Mouse (Mus musculus) hindbrain, embryonic 13.5 days (tissue): Measurements from ENCODE around the gene Sppl3. TPM values are rescaled to one million over a fixed set of nuclear protein-coding genes. Genes with fewer than 3 reads are reported as not detected.

Experiments used
- ATAC-seq: fragments of 200-750 bp; cut with Nextera tagmentation; 2 replicates; pipeline ENCODE4 v1.8.0; 2017; ENCODE audit warnings: moderate TSS enrichment; ENCODE audit not compliant: low FRiP score
- H3K27ac ChIP-seq: fragments of 300-500 bp; sonication (generic); 2 replicates; pipeline ENCODE4 v1.5.1; 2015; ENCODE audit warnings: inconsistent platforms, mild to moderate bottlenecking, moderate library complexity
- H3K27me3 ChIP-seq: fragments of 300-500 bp; sonication (generic); 2 replicates; pipeline ENCODE4 v1.6.1; 2015; ENCODE audit warnings: mild to moderate bottlenecking, inconsistent platforms
- H3K36me3 ChIP-seq: fragments of 300-500 bp; sonication (generic); 2 replicates; pipeline ENCODE4 v1.6.1; 2015; ENCODE audit warnings: mild to moderate bottlenecking, inconsistent platforms
- H3K4me1 ChIP-seq: fragments of 300-500 bp; sonication (generic); replicated peaks from 2 replicates; pipeline ENCODE4 v1.6.1; 2015; ENCODE audit warnings: inconsistent platforms
- H3K4me2 ChIP-seq: fragments of 300-500 bp; sonication (generic); 2 replicates; pipeline ENCODE4 v1.6.1; 2015; ENCODE audit warnings: inconsistent platforms, mild to moderate bottlenecking, moderate library complexity
- H3K4me3 ChIP-seq: fragments of 300-500 bp; sonication (generic); 2 replicates; pipeline ENCODE4 v1.5.1; 2015; ENCODE audit warnings: mild to moderate bottlenecking, inconsistent platforms
- H3K9ac ChIP-seq: fragments of 300-500 bp; sonication (generic); 2 replicates; pipeline ENCODE4 v1.6.1; 2015; ENCODE audit warnings: mild to moderate bottlenecking, inconsistent platforms
- H3K9me3 ChIP-seq: fragments of 300-500 bp; sonication (generic); 2 replicates; pipeline ENCODE4 v1.6.1; 2016; ENCODE audit warnings: inconsistent platforms
- WGBS: fragments of 180-500 bp; shearing (Covaris S2); methylation state at CpG from one replicate; pipeline ENCODE4 v1.1.7; 2015; 5-methylcytosine and 5-hydroxymethylcytosine counted together
- polyA plus RNA-seq: library from polyadenylated mRNA; unstranded; fragments of >200 nt; fragmentation: Nextera tagmentation; extraction: Ambion mirVana; gene quantifications from 2 replicates; pipeline ENCODE4 v1.2.1, GENCODE M21; 2015

Sppl3 gene
- polyA plus RNA-seq, 1 experiment from 2014 or later = 15.8 TPM

DNA sequence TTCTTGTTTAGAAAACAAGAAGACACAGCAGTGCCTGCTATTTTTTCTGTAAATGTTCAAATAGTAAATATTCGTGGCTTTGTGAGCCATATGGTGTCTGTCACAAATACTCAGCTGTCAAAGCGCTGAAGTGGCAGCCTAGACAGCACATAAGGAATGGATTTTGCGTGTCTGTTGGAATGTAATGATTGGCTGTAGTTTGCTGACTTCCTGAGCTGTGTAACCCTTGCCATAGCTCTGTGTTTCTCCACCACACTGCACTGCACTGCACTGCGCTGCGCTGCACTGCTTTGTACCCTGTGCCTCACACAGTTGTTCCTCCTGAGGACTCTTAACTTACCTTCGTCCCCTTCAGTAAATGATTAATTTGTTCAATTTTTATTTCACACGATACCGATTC is 41.6 kb downstream of the Sppl3 start:
- 82% methylated on average over 8 of the region's 8 CpGs for WGBS
- ATAC-seq = no peak
- 0 out of 2 replicates have a peak overlapping the region, but pooled peaks have one; percentile 19 for H3K27ac ChIP-seq

DNA sequence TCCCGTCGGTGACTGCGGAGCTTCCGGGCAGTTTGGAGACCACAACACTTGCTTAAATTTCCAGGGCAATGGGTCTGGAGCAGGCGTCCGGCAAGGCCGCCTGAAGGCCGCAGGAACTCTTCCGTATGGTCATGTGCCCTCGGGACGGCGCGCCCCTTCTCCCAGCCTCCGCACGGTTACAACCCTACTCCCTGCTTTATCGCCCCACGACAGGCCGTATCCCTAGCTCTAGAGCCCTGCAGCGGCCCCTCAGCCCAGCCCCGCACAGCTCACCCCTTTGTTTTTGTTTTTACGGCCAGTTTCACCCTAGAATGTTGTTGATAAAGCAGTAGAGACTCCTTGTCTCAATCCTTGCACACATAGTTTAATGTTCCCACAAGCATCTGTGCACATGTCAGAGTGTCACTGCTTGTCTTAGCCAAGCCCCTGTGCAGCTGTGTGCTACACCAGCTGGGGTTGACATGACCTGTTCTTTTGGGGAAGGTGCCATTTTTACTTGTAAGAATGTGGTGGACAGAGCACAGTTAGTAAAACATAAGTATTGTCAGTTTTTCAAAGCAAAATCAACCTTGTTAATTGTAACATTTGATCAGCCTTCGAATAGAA is 43.0 kb downstream of the Sppl3 start:
- 0 out of 2 replicates have a peak overlapping the region, but pooled peaks have one; percentile 5 for H3K27ac ChIP-seq
- no peak overlapping the region for H3K4me3 ChIP-seq
- ATAC-seq = no peak
- 89% methylated on average over 22 of the region's 22 CpGs for WGBS
- peaks cover 22% of the 10 kb centered on the region for H3K4me1 ChIP-seq
- no peak overlapping the region for H3K4me2 ChIP-seq
- H3K9me3 ChIP-seq = no peaks in the 10 kb centered on the region
- no peaks in the 10 kb centered on the region for H3K36me3 ChIP-seq
- no peak overlapping the region for H3K9ac ChIP-seq
- H3K27me3 ChIP-seq = no peaks in the 10 kb centered on the region

More for the DNA sequence above, 41.6 kb downstream of the Sppl3 start:
- Histone ChIP-seq H3K27me3 (no peaks in the 10 kb centered on the region), H3K9ac (no peak overlapping the region), H3K36me3 (no peaks in the 10 kb centered on the region), H3K4me2 (no peak overlapping the region), H3K4me3 (no peak overlapping the region), H3K4me1 (peaks cover 22% of the 10 kb centered on the region), H3K9me3 (no peaks in the 10 kb centered on the region)

DNA sequence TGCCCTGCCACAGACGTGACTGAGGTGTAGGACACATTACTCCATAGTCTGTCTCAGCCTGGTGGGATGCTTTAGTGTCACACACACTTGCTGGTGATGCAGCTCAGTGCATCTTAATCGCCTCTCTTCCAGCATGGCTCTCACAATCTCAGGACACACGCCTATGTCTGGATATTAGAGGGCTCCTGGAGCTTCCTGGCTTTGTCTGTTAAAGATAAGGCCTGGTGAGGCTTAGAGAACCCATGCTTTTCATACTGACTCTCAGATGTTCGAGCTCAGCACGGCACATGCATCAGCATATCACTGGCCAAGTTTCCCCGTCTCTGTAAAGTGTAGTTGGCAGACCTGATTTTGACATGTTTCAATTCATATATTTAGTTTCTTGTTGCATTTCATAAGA is 44.5 kb downstream of the Sppl3 start:
- Histone ChIP-seq H3K27me3 (no peaks in the 10 kb centered on the region), H3K4me1 (peaks cover 22% of the 10 kb centered on the region), H3K9me3 (no peaks in the 10 kb centered on the region), H3K27ac (no peak overlapping the region; the same call in 1 of the 2 replicates), H3K4me3 (no peak overlapping the region), H3K9ac (no peak overlapping the region), H3K4me2 (no peak overlapping the region), H3K36me3 (no peaks in the 10 kb centered on the region)
- ATAC-seq = no peak
- WGBS = 83% methylated on average over 6 of the region's 6 CpGs

DNA sequence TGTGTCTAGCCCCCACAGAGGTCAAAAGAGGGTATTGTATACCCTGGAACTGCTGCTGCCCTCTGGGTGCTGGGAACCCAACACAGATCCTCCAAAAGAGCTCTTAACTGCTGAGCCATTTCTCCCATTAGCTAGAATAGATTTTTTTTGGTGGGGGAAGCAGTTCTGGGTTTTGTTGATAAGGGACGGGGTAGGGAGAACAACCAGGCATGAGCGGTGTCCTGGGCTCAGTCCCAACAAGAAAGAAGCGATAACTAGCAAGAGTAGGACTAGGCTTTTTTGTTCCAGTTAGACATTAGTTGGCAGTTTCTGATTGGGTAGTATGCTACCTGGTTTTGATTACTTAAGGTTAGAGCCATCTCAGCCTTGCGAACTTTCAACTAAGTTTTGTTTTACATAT is 46.2 kb downstream of the Sppl3 start:
- no peaks in the 10 kb centered on the region for H3K27me3 ChIP-seq
- no peak overlapping the region for H3K4me2 ChIP-seq
- peaks cover 16% of the 10 kb centered on the region for H3K4me1 ChIP-seq
- H3K27ac ChIP-seq = no peak overlapping the region
- no peak for ATAC-seq
- WGBS = 99% methylated on average over 4 of the region's 4 CpGs
- H3K9me3 ChIP-seq = no peaks in the 10 kb centered on the region
- H3K9ac ChIP-seq = no peak overlapping the region
- H3K36me3 ChIP-seq = no peaks in the 10 kb centered on the region
- no peak overlapping the region for H3K4me3 ChIP-seq

DNA sequence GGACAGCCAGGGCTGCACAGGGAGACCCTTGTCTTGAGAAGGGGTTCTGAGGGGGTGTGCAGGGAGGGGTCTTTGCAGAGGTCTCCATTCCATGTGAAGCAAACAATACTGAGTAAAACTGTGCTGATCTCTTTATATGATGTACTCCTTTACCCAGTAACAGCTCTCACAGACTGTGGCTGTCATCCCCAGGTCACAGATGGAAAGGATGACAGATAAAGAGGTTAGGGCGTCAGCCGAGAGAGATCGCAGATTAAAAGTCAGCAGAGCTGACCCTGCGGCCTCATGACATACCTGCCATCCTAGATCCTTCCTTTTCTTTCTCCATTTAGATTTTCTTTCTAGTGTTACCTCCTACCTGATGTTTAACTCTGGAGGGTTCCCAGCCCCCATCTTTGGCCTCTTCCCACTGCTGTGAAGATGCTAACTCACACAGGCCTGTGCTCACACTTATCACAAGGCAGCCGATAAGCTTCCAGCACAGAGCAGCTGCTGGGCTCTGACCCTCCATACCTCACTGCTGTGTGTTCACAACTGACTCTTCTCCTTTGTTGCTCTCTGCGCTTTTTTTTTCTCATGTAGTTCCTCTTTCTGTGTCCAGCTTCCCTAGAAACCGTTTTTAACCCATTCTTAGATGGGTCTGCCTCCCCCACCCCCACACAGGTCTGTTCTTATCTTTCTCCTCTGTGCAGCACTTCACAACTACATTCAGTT is 47.8 kb downstream of the Sppl3 start:
- Histone ChIP-seq H3K4me2 (no peak overlapping the region), H3K27me3 (no peaks in the 10 kb centered on the region), H3K4me1 (peaks cover 8% of the 10 kb centered on the region), H3K4me3 (no peak overlapping the region), H3K27ac (no peak overlapping the region), H3K9me3 (no peaks in the 10 kb centered on the region), H3K9ac (no peak overlapping the region), H3K36me3 (no peaks in the 10 kb centered on the region)
- no peak for ATAC-seq
- WGBS = 89% methylated on average over 7 of the region's 7 CpGs

DNA sequence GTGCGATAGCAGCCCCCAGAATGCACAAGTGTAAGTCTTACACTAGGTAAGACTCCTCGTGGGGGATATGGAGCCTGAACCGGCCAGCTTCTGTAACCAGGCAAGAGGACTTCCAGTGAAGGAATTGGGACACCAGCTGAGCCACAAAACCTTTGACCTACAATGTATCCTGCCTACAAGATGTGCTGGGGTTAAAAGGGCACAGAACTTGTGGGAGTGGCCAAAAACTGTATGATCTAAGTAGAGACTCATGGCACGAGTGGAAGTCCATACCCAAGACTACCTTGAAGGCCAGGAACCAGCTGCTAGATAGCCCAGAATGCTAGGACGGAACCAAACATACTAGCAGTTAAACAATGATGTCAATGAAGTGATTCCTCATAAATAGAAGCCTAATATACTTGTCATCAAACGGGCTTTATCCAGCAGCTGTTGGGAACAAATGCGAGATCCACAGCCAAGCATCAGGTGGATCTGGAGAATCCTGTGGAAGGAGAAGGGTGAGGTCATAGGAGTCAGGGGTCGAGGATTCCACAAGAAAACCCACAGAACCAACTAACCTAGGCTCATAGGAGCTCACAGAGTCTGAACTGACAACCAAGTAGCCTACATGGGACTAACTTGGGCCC is 49.2 kb downstream of the Sppl3 start:
- no peak overlapping the region for H3K4me3 ChIP-seq
- H3K4me1 ChIP-seq = peaks cover 4% of the 10 kb centered on the region; the same call in 1 of the 2 replicates
- no peaks in the 10 kb centered on the region for H3K9me3 ChIP-seq
- ATAC-seq = no peak
- H3K27me3 ChIP-seq = no peaks in the 10 kb centered on the region
- WGBS = 88% methylated on average over 8 of the region's 8 CpGs
- no peak overlapping the region for H3K4me2 ChIP-seq
- no peak overlapping the region for H3K27ac ChIP-seq
- no peak overlapping the region for H3K9ac ChIP-seq
- no peaks in the 10 kb centered on the region for H3K36me3 ChIP-seq

DNA sequence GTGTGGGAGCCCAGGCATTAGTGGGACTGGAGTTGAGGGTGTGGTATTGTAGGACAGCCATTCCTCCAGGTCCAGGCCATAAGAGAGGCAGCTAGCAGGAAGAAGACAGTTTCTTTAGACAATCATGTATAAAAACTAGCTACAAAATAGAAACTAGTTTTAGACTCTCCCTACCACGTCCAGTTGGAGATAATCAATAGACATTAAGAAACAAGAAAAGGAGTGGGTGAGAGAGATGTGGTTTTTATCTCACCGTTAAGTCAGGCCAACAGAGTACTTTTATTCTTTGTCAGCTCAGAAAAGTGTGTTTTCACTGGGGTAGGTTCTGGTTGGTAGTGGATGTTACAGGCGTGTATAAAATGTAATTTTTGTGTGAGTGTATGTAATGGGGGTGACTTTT is 50.0 kb downstream of the Sppl3 start:
- Histone ChIP-seq H3K27ac (no peak overlapping the region), H3K4me1 (no peaks in the 10 kb centered on the region; the same call in 1 of the 2 replicates), H3K4me2 (no peak overlapping the region), H3K9ac (no peak overlapping the region), H3K36me3 (no peaks in the 10 kb centered on the region), H3K4me3 (no peak overlapping the region), H3K9me3 (no peaks in the 10 kb centered on the region), H3K27me3 (no peaks in the 10 kb centered on the region)
- no peak for ATAC-seq
- 89% methylated on average over 3 of the region's 3 CpGs for WGBS

DNA sequence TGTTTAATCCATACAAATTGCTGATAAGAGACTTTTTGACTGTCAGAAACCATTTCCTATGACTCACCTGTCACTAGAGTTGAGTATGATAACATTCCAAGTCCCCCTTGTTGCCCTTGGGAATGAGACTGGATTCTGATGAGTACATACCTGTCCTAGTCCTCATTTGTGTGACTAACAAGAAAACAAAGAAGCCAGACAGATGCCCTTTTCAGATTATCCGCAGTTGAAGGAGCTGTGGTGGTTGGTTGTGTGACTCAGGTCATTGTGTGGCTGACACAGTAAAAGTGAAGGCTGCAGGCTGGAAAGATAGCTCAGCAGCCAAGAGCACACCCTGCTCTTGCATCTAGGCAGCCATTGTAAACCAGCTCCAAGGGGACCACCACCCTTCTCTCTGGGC is 51.6 kb downstream of the Sppl3 start:
- Histone ChIP-seq H3K27ac (no peak overlapping the region), H3K4me3 (no peak overlapping the region), H3K4me2 (no peak overlapping the region), H3K36me3 (no peaks in the 10 kb centered on the region), H3K9ac (no peak overlapping the region), H3K4me1 (no peaks in the 10 kb centered on the region; the same call in 1 of the 2 replicates), H3K9me3 (no peaks in the 10 kb centered on the region), H3K27me3 (no peaks in the 10 kb centered on the region)
- ATAC-seq = no peak
- 73% methylated on average over 1 of the region's 1 CpGs for WGBS

DNA sequence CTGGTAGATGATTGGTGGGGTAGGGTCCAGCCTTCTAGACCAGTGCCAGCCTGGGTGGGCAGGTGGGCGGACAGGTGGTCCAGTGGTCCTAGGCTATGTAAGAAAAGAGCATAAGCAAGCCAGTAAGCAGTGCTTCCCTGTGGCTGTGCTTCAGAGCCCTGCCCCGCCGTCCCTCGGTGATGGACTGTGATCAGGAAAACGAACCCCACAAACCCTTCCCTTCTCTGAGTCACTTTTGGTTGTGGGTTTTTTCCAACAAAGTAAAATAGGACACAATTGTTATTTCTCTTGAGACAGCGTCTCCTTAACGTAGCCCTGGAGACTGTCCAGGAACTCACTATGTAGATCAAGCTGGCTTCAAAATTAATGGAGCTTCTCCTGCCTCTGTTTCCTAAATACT is 52.5 kb downstream of the Sppl3 start:
- Histone ChIP-seq H3K4me1 (peaks cover 6% of the 10 kb centered on the region; the same call in 1 of the 2 replicates), H3K27me3 (no peaks in the 10 kb centered on the region), H3K9ac (no peak overlapping the region), H3K9me3 (no peaks in the 10 kb centered on the region), H3K27ac (no peak overlapping the region), H3K4me3 (no peak overlapping the region), H3K4me2 (no peak overlapping the region), H3K36me3 (no peaks in the 10 kb centered on the region)
- WGBS = 88% methylated on average over 7 of the region's 7 CpGs
- ATAC-seq = no peak

DNA sequence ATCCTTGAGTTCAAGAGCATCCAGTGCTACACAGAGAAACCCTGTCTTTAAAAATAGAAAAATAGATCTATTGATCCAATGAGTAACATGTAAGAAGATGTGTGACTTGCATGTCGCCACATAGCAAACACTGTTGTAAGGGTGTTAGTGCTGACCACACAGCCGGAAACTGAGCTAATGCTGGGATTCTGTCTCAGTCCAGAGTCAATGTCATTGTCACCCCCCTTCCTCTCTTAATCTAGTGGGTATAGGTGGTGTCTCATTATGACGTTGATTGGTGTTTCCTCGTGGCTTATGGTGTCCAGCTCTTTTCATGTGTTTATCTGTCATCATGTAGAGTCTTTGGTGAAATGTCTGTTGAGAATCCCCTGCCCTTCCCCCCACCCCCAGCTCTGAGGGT is 55.3 kb downstream of the Sppl3 start:
- no peaks in the 10 kb centered on the region for H3K36me3 ChIP-seq
- H3K9ac ChIP-seq = no peak overlapping the region
- no peaks in the 10 kb centered on the region for H3K27me3 ChIP-seq
- 0 out of 2 replicates have a peak, but pooled peaks cover 9% of the 10 kb centered on the region for H3K4me1 ChIP-seq
- no peaks in the 10 kb centered on the region for H3K9me3 ChIP-seq
- no peak overlapping the region for H3K27ac ChIP-seq
- 80% methylated on average over 4 of the region's 4 CpGs for WGBS
- no peak overlapping the region for H3K4me3 ChIP-seq
- no peak for ATAC-seq
- H3K4me2 ChIP-seq = no peak overlapping the region

DNA sequence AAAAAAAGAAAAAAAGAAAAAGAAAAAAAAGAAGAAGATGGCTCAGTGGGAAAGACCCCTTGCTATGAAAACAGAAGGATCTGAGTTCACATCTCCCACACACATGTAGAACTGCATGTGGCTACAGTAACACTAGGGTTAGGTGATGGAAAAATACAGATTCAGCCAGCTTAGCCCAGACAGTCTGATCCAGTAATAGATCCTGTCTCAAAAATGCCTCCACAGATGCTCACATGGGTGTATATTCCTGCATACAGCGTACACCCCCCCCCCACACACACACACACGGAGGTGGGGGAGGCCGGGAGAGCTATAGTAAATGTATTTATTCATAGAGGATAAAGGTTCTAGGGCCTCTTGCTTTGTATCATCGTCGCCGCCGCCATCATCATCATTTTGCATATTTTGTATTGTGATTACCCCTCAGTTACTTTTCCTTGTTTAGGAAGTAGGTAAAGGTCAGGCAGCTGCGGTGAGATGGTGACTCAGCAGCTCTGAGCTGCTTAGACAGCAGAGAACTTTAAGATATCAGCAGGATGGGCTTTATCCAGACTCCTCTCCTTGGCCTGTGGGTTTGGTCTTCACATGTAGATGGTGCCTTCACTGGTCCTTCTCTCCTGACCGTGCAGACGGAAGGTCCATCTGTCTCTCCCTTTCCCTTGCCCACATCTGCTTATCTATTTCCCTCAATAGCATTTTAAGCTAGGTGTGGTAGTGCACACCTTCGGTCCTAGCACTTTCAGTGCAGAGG is 57.9 kb downstream of the Sppl3 start:
- Histone ChIP-seq H3K36me3 (no peaks in the 10 kb centered on the region), H3K27me3 (no peaks in the 10 kb centered on the region), H3K27ac (no peak overlapping the region), H3K9ac (no peak overlapping the region), H3K9me3 (no peaks in the 10 kb centered on the region), H3K4me3 (no peak overlapping the region), H3K4me2 (no peak overlapping the region), H3K4me1 (peaks cover 22% of the 10 kb centered on the region)
- 93% methylated on average over 11 of the region's 11 CpGs for WGBS
- ATAC-seq = no peak

DNA sequence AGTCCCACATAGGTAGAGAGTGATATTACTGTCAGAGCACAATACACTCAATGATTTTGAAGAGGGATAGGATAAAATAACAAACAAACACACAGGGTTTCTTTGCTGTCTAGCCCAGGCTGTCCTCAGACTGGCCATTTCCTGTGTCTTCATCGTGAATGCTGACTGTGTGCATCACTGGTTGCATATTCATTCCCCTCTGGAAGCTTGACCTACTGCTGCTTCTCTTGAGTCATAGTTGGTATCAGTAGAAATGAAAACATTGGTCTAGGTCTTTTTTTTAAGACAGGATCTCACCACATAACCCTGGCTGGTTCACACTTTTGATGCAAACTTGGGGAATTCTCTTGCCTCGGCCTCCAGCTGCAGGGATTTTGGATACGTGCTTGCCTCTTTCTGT is 58.7 kb downstream of the Sppl3 start:
- H3K36me3 ChIP-seq = no peaks in the 10 kb centered on the region
- H3K4me1 ChIP-seq = peaks cover 22% of the 10 kb centered on the region
- no peak overlapping the region for H3K9ac ChIP-seq
- no peak for ATAC-seq
- no peak overlapping the region for H3K4me3 ChIP-seq
- H3K27ac ChIP-seq = no peak overlapping the region
- no peak overlapping the region for H3K4me2 ChIP-seq
- H3K9me3 ChIP-seq = no peaks in the 10 kb centered on the region
- WGBS = 95% methylated on average over 3 of the region's 3 CpGs
- no peaks in the 10 kb centered on the region for H3K27me3 ChIP-seq
